Mouse (Mus musculus): ENCODE results near the gene Tada3.
A peak's percentile ranks its signal among the peaks of the same experiment; 100 is the strongest.
"Not testable (repeated sequence)": the region's sequence is repeated elsewhere in the genome, so short reads cannot be mapped to it uniquely, and the experiment has no call there.

Gene Tada3

GRCm38 (mm10) chr6:113342297-113342696 is 35.4 kb downstream of the Tada3 start:
- Histone ChIP-seq H3K36me3 (ENCODE audit: control insufficient read depth, insufficient read depth, low read length, poor library complexity, severe bottlenecking) (no peaks in the 10 kb centered on the region), H3K27me3 (ENCODE audit: control insufficient read depth, insufficient read depth, low read length, poor library complexity, severe bottlenecking) (no peaks in the 10 kb centered on the region)
- DNase-seq (ENCODE audit: low read depth, low spot score): no peak

GRCm38 (mm10) chr6:113341574-113341973 is 36.1 kb downstream of the Tada3 start:
- H3K36me3 ChIP-seq (ENCODE audit: control insufficient read depth, insufficient read depth, low read length, poor library complexity, severe bottlenecking): no peaks in the 10 kb centered on the region
- DNase-seq (ENCODE audit: low read depth, low spot score): no peak
- no peaks in the 10 kb centered on the region for H3K27me3 ChIP-seq (ENCODE audit: control insufficient read depth, insufficient read depth, low read length, poor library complexity, severe bottlenecking)

GRCm38 (mm10) chr6:113336852-113337620 is 40.6 kb downstream of the Tada3 start:
- no peak for DNase-seq (ENCODE audit: low read depth, low spot score)
- peaks cover 2% of the 10 kb centered on the region; the same call in 1 of the 2 replicates for H3K36me3 ChIP-seq (ENCODE audit: control insufficient read depth, insufficient read depth, low read length, poor library complexity, severe bottlenecking)
- H3K27me3 ChIP-seq (ENCODE audit: control insufficient read depth, insufficient read depth, low read length, poor library complexity, severe bottlenecking): no peaks in the 10 kb centered on the region

- Histone ChIP-seq H3K27me3 (ENCODE audit: control insufficient read depth, insufficient read depth, low read length, poor library complexity, severe bottlenecking) (no peaks in the 10 kb centered on the region), H3K36me3 (ENCODE audit: control insufficient read depth, insufficient read depth, low read length, poor library complexity, severe bottlenecking) (peaks cover 4% of the 10 kb centered on the region; the same call in 1 of the 2 replicates)
- DNase-seq (ENCODE audit: low read depth, low spot score): no peak
These were observed 43.5 kb downstream of the Tada3 start for GRCm38 (mm10) chr6:113334216-113334615.

- no peak for DNase-seq (ENCODE audit: low read depth, low spot score)
- peaks cover 4% of the 10 kb centered on the region; the same call in 1 of the 2 replicates for H3K36me3 ChIP-seq (ENCODE audit: control insufficient read depth, insufficient read depth, low read length, poor library complexity, severe bottlenecking)
- no peaks in the 10 kb centered on the region for H3K27me3 ChIP-seq (ENCODE audit: control insufficient read depth, insufficient read depth, low read length, poor library complexity, severe bottlenecking)
These were observed 44.3 kb downstream of the Tada3 start for GRCm38 (mm10) chr6:113333137-113333950.

- not testable (repeated sequence) for H3K27me3 ChIP-seq (ENCODE audit: control insufficient read depth, insufficient read depth, low read length, poor library complexity, severe bottlenecking); DNase-seq (ENCODE audit: low read depth, low spot score); H3K36me3 ChIP-seq (ENCODE audit: control insufficient read depth, insufficient read depth, low read length, poor library complexity, severe bottlenecking)
These were observed 44.9 kb downstream of the Tada3 start for GRCm38 (mm10) chr6:113332734-113333133.

- Histone ChIP-seq H3K27me3 (ENCODE audit: control insufficient read depth, insufficient read depth, low read length, poor library complexity, severe bottlenecking) (no peaks in the 10 kb centered on the region), H3K36me3 (ENCODE audit: control insufficient read depth, insufficient read depth, low read length, poor library complexity, severe bottlenecking) (peaks cover 4% of the 10 kb centered on the region; the same call in 1 of the 2 replicates)
- DNase-seq (ENCODE audit: low read depth, low spot score): no peak
These were observed 46.0 kb downstream of the Tada3 start for GRCm38 (mm10) chr6:113331721-113332120.

GRCm38 (mm10) chr6:113330547-113330946 is 47.1 kb downstream of the Tada3 start:
- peak; percentile 78 for DNase-seq (ENCODE audit: low read depth, low spot score)

GRCm38 (mm10) chr6:113329396-113329795 is 48.3 kb downstream of the Tada3 start:
- DNase-seq (ENCODE audit: low read depth, low spot score): no peak
- Histone ChIP-seq H3K36me3 (ENCODE audit: control insufficient read depth, insufficient read depth, low read length, poor library complexity, severe bottlenecking) (peaks cover 4% of the 10 kb centered on the region; the same call in 1 of the 2 replicates), H3K27me3 (ENCODE audit: control insufficient read depth, insufficient read depth, low read length, poor library complexity, severe bottlenecking) (no peaks in the 10 kb centered on the region)

More at GRCm38 (mm10) chr6:113330547-113330946, 47.1 kb downstream of the Tada3 start:
- Histone ChIP-seq H3K36me3 (ENCODE audit: control insufficient read depth, insufficient read depth, low read length, poor library complexity, severe bottlenecking) (peaks cover 4% of the 10 kb centered on the region; the same call in 1 of the 2 replicates), H3K27me3 (ENCODE audit: control insufficient read depth, insufficient read depth, low read length, poor library complexity, severe bottlenecking) (no peaks in the 10 kb centered on the region)

- Histone ChIP-seq H3K27me3 (ENCODE audit: control insufficient read depth, insufficient read depth, low read length, poor library complexity, severe bottlenecking) (no peaks in the 10 kb centered on the region), H3K36me3 (ENCODE audit: control insufficient read depth, insufficient read depth, low read length, poor library complexity, severe bottlenecking) (peaks cover 9% of the 10 kb centered on the region; the same call in 1 of the 2 replicates)
- DNase-seq (ENCODE audit: low read depth, low spot score): peak; percentile 98
These were observed 51.0 kb downstream of the Tada3 start, which contains the start of gene Ogg1 for GRCm38 (mm10) chr6:113326533-113327315. Ogg1 (plus strand) TSS chr6:113326972.

All from splenic B cell, adult 2 months (primary cell).